Mouse (Mus musculus): ENCODE data around the gene Trim25. TPM values are rescaled to one million over a fixed set of nuclear protein-coding genes. Genes with fewer than 3 reads are reported as not detected.
A peak's percentile ranks its signal among the peaks of the same experiment; 100 is the strongest.

Trim25 gene
- polyA plus RNA-seq, 1 experiment from 2014 or later: 12.9 TPM

DNA sequence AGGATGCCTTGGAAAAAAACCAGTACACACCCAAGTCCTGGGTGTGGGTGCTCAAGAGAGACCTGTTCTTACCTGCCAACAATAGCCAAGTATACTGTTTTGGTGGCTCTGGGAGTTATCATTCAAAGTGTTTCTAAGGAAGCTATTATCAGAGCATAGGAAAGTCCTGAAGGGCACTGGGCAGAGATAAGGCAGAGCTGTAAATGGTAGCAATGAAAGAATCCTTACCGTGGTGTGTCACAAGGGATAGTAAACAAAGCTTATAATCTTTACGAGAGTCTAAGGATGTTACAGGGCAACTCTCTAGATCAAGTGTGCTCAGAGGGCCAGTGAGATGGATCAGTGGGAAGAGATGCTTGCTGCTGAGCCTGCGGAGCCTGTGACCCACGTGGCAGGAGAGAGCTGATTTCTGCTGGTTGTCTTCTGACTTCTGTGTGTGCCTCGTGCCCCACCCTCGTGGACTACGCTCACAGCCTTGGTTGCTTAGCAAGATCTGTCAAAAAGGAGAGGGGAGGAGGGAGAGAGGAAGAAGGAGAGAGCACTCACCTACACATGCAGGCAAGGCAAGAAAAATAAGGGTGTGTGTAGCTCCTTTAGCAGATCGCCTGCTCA is 23.1 kb downstream of the Trim25 start:
- no peaks in the 10 kb centered on the region for H3K27me3 ChIP-seq
- no peak for DNase-seq (ENCODE audit: low read depth, low spot score)
- no peak for ATAC-seq
- in situ Hi-C loops (cut with MboI; ENCODE audit: low pct_unique_long_range_greater_than_20kb): no loop called here
- ChIA-PET POLR2A (interaction anchor here (0.7 kb wide), 1 partner anchor 938 kb away, joined by 3 read pairs; no protein-coding TSS in a partner anchor), CTCF (interaction anchor here (0.7 to 1.6 kb wide), 3 partner anchors 8 to 34 kb away, joined by 3 read pairs; no protein-coding TSS in a partner anchor)
- no peak for TF ChIP-seq CTCF (IDR thresholded peaks at IDR 0.05)

DNA sequence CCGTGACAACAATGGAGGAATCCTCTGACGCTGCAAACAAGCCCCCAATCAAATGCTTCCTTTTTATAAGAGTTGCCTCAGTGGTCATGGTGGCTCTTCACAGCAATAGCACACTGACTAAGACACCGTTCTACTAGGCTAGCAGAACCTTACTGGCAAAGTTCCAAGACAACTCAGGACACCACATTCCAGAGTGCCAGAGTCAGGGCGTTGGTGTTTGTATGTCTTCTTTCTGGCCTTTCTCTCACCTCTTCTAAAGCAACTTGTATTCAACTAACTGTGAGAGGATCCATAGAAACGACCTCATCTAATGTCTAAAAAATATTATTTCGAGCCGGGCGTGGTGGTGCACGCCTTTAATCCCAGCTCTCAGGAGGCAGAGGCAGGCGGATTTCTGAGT is 24.3 kb downstream of the Trim25 start:
- H3K27me3 ChIP-seq: no peaks in the 10 kb centered on the region
- CTCF ChIA-PET: no interaction called here
- peak; percentile 78 for DNase-seq (ENCODE audit: low read depth, low spot score)
- peak; percentile 92 for ATAC-seq
- POLR2A ChIA-PET: no interaction called here
- TF ChIP-seq CTCF (IDR thresholded peaks at IDR 0.05): no peak
- in situ Hi-C loops (cut with MboI; ENCODE audit: low pct_unique_long_range_greater_than_20kb): no loop called here

DNA sequence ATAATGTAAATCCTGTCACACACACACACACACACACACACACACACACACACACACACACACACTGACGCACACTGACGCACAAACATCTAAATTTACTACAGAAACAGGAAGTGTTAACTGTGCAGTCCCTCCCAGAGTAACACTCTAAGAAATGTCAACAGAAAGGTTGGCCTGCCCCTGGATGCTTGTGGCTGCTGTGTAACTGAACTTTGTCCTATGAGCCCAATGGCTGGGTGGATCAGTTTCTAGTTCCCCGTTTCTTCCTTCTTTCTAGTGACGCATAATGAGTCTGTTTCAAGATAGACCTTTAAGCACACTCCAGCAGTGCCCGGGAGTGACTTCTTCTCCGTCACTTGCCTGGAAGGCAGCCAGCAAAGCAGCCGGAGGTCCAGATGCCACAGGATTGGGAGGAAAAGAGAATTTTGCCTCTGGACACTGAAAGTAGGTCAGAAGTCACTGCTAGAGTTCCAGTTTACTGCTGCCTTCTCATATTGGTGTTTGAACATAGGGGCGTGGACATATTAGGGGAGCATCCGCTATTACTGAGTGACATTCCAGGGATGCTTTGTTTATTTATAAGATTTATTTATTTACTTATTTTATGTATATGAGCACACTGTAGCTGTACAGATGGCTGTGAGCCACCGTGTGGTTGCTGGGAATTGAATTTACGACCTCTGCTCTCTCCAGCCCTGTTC is 25.2 kb downstream of the Trim25 start:
- no peak for TF ChIP-seq CTCF (IDR thresholded peaks at IDR 0.05)
- in situ Hi-C loops (cut with MboI; ENCODE audit: low pct_unique_long_range_greater_than_20kb): no loop called here
- no peaks in the 10 kb centered on the region for H3K27me3 ChIP-seq
- CTCF ChIA-PET: interaction anchor here (1.6 kb wide), 1 partner anchor 31 kb away, joined by 6 read pairs; no protein-coding TSS in a partner anchor
- peak; percentile 41 for DNase-seq (ENCODE audit: low read depth, low spot score)
- POLR2A ChIA-PET: no interaction called here
- ATAC-seq: peak; percentile 23

DNA sequence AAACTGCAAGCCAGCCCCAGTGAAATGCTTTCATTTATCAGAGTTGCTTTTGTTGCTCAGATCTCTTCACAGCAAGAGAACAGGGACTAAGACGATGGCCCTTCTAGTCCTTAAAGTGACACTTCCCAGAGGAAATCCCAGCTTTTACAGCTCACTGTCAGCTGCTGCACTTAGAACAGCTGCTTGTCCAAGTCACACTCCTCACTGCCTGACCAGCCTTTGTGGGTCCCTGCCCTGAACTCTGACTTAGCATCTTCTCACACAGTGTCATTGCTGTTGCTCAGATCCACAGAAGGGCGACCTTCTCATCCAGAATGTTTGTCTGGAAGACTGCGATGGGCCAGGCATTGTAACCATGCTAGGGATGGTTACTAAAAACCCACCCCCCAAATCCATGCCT is 26.4 kb downstream of the Trim25 start:
- in situ Hi-C loops (cut with MboI; ENCODE audit: low pct_unique_long_range_greater_than_20kb): no loop called here
- POLR2A ChIA-PET: no interaction called here
- no peak for ATAC-seq
- CTCF ChIA-PET: interaction anchor here (1.2 to 1.6 kb wide), 2 partner anchors 14 to 32 kb away, joined by 5 to 6 read pairs; no protein-coding TSS in a partner anchor
- TF ChIP-seq CTCF (IDR thresholded peaks at IDR 0.05): no peak
- no peaks in the 10 kb centered on the region for H3K27me3 ChIP-seq
- no peak for DNase-seq (ENCODE audit: low read depth, low spot score)

DNA sequence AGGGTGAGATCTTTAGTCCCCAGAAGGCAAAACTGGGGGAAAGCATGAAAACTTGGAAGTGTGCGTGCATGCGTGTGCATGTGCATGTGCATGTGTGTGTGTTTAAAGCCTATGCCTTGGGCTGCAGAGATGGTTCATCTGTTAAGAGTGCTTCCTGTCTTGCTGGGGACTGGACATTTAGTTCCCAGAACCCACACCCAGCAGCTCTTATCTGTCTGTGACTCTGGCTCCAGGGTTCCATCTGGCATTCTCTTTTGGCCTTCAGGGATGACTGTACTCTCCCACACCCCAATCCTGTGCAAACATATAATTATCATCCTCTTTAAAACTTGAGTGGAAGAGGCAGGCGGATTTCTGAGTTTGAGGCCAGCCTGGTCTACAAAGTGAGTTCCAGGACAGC is 26.9 kb downstream of the Trim25 start:
- H3K27me3 ChIP-seq: no peaks in the 10 kb centered on the region
- CTCF ChIA-PET: interaction anchor here (0.6 to 1.6 kb wide), 3 partner anchors 11 to 33 kb away, joined by 3 to 6 read pairs (median 5); no protein-coding TSS in a partner anchor
- ATAC-seq (no peak), DNase-seq (ENCODE audit: low read depth, low spot score) (no peak)
- no peak for TF ChIP-seq CTCF (IDR thresholded peaks at IDR 0.05)
- POLR2A ChIA-PET: no interaction called here
- in situ Hi-C loops (cut with MboI; ENCODE audit: low pct_unique_long_range_greater_than_20kb): no loop called here

DNA sequence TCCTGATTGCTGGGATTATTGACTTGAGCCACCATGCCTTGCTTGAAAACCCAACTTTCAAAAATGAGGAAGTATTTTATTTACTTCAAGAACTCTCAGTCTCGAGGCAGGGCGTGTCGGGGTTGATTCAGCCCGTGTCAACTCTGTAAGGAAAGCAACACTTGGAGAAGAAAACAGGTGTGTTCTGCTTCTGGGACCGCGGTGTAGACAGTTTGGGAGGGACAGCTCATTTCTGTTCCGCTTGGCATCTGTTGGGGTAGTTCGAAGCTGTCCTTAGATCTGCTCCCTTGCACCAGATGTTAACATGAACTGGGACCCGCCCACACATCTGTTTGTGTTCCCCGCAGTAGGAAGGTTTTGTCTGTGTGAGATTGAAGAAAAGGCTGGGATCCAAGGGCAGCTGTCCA is 28.8 kb downstream of the Trim25 start:
- no peaks in the 10 kb centered on the region for H3K27me3 ChIP-seq
- in situ Hi-C loops (cut with MboI; ENCODE audit: low pct_unique_long_range_greater_than_20kb): no loop called here
- ChIA-PET CTCF (interaction anchor here (1.1 to 1.5 kb wide), 3 partner anchors 12 to 31 kb away, joined by 3 to 6 read pairs (median 3); no protein-coding TSS in a partner anchor), POLR2A (no interaction called here)
- DNase-seq (ENCODE audit: low read depth, low spot score): no peak
- TF ChIP-seq CTCF (IDR thresholded peaks at IDR 0.05): no peak
- ATAC-seq: no peak

DNA sequence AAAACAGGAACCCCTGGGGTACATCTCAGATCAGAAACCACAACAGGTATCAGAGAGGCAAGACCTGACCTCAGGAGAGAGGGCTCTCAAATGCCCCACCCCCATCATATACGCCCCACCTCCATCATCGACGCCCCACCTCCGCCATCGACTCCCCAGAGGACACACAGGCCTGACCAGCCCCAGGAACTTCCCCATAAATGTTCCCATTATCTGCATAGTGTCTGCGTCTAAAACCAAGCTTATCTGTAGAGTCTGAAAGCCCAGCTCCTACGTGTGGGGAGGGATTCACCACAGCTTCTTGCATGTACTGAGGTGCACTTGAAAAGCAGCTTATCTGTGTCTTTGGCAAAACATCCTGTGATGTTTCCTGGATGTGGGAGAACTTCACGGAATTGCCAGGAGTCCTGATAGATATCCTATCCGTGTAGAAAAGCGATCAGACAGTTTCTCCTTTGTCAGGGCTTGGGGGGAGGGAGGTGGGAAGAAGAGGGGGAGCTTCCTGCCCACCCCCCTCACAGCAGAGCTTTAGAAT is 29.8 kb downstream of the Trim25 start:
- DNase-seq (ENCODE audit: low read depth, low spot score) (no peak), ATAC-seq (no peak)
- in situ Hi-C loops (cut with MboI; ENCODE audit: low pct_unique_long_range_greater_than_20kb): no loop called here
- ChIA-PET POLR2A (interaction anchor here (1.0 kb wide), 1 partner anchor 28 kb away, joined by 3 read pairs; no protein-coding TSS in a partner anchor), CTCF (interaction anchor here (1.4 to 1.5 kb wide), 2 partner anchors 11 to 14 kb away, joined by 3 to 6 read pairs; no protein-coding TSS in a partner anchor)
- TF ChIP-seq CTCF (IDR thresholded peaks at IDR 0.05): no peak
- H3K27me3 ChIP-seq: no peaks in the 10 kb centered on the region

DNA sequence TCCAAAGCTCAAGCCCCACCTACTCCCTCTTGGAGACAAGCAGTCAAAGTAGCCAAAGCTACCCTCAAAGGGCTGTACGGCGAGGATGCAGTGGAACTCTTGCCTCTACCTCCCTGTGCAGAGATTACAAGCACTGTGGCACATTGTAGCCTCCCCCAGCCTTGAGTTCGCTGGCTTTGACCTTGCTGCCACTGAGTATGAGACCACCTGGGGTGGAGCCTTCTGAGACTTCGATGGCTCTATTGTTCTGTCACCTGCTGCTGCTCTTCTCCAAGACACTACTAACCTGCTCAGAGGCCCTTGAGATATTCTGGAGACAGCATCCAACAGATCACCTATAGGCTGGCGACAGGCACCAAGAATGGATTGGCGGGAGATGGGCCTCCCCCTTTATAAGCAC is 31.4 kb downstream of the Trim25 start:
- ATAC-seq: no peak
- POLR2A ChIA-PET: no interaction called here
- in situ Hi-C loops (cut with MboI; ENCODE audit: low pct_unique_long_range_greater_than_20kb): loop anchor here (10.0 kb wide), 1 partner anchor 46 kb away; no protein-coding TSS in a partner anchor
- CTCF ChIA-PET: interaction anchor here (1.1 to 1.6 kb wide), 2 partner anchors 8 to 9 kb away, joined by 3 read pairs; no protein-coding TSS in a partner anchor
- no peaks in the 10 kb centered on the region for H3K27me3 ChIP-seq
- TF ChIP-seq CTCF (IDR thresholded peaks at IDR 0.05): no peak
- DNase-seq (ENCODE audit: low read depth, low spot score): no peak

DNA sequence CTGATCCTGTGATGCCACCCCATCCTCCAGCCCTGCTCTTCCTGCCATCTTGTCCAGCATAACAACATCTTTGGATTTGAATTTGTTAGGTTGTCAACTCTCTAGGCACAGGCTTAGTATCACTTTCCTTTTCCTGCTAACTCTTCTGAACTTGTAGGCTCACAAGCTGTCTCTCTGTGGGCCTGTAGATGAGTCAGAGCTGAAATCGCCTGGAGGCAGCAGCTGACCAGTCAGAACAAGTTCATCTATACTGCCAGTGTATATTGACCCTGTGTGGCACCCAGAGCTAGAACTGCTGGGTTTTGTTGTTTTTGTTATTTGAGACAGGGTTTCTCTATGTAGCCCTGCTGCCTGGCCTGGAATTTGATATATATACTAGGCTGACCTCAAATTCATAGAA is 32.0 kb downstream of the Trim25 start:
- in situ Hi-C loops (cut with MboI; ENCODE audit: low pct_unique_long_range_greater_than_20kb): loop anchor here (10.0 kb wide), 1 partner anchor 46 kb away; no protein-coding TSS in a partner anchor
- DNase-seq (ENCODE audit: low read depth, low spot score) (no peak), ATAC-seq (peak; percentile 67)
- ChIA-PET POLR2A (no interaction called here), CTCF (no interaction called here)
- no peak for TF ChIP-seq CTCF (IDR thresholded peaks at IDR 0.05)
- no peaks in the 10 kb centered on the region for H3K27me3 ChIP-seq

DNA sequence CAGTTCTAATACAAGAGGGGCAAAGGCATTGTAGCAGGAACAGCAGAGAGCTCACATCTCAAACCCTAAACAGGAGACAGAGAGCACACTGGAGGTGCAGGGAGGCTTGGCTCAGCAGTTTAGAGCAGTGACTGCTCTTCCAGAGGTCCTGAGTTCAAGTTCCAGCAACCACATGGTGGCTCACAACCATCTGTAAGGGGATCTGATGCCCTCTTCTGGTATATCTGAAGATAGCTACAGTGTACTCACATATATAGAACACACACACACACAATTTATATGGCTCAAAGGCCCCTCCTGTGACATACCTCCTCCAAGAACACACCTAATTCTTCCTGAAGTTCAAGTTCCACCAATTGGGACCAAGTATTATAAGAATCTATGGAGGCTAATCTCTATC is 35.4 kb downstream of the Trim25 start:
- CTCF ChIA-PET: no interaction called here

DNA sequence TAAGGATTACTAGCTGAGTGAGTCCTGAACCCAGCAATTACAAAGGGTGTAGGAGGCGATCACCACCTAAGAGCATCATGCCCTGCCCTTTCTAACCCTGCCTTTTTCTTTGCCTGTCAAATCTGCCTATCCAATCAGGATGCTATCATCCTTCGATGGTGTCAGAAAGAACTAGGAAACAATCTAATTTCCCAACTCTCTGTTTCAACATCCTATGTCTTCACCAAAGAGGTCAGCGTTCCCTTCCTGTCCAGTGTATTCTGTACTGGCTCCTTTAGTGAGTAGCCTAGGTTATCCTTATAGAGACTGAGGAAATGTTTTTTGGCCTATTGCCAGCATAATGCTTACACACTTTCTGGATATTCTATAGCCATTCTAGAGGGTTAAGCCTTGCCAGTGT is 36.4 kb downstream of the Trim25 start:
- H3K27me3 ChIP-seq: no peaks in the 10 kb centered on the region
- ATAC-seq (no peak), DNase-seq (ENCODE audit: low read depth, low spot score) (no peak)
- POLR2A ChIA-PET: no interaction called here
- CTCF ChIA-PET: no interaction called here
- in situ Hi-C loops (cut with MboI; ENCODE audit: low pct_unique_long_range_greater_than_20kb): loop anchor here (10.0 kb wide), 1 partner anchor 51 kb away; no protein-coding TSS in a partner anchor
- TF ChIP-seq CTCF (IDR thresholded peaks at IDR 0.05): no peak

More for the DNA sequence above, 35.4 kb downstream of the Trim25 start:
- H3K27me3 ChIP-seq: no peaks in the 10 kb centered on the region
- DNase-seq (ENCODE audit: low read depth, low spot score) (no peak), ATAC-seq (no peak)
- POLR2A ChIA-PET: no interaction called here
- in situ Hi-C loops (cut with MboI; ENCODE audit: low pct_unique_long_range_greater_than_20kb): loop anchor here (10.0 kb wide), 1 partner anchor 50 kb away; no protein-coding TSS in a partner anchor
- TF ChIP-seq CTCF (IDR thresholded peaks at IDR 0.05): peak; percentile 15

All from Patski (cell line).